Mouse (Mus musculus): ENCODE data around the gene Pnrc2. TPM values are rescaled to one million over a fixed set of nuclear protein-coding genes. Genes with fewer than 3 reads are reported as not detected.

Pnrc2 gene
- total and polyA plus RNA-seq, 3 experiments, result 7.9 to 264 (median 197) TPM

DNA sequence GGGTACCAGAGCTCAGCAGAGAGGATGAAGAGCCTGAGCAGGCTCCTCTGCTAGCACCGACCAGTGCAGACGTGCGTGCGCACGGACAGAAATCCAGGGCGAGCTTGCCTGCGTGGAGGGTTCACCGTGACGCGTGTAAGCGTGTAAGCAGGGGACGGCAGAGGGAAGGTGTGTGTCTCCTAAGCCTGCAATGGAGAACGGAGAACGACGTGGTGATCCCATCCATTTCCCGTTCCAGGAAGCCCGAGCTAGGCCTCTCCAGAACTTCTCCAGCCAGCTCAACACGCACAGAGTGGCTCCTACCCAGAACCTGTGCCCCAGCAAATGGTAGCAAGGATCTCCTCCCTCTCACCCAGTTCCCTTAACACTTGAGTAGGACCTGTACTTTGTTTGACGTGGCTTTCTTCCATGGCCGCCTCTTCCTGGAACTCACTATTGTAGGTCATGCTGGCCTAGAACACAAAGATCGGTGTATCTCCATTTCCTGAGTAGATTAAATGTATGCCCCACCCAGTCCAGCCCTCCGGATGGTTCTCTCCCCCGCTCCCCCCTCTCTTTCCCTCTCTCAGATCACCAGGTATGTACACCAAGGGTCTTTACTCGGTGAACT is 14.9 kb upstream of the Pnrc2 start:
- DNase-seq (ENCODE audit: low spot score), result no peak

DNA sequence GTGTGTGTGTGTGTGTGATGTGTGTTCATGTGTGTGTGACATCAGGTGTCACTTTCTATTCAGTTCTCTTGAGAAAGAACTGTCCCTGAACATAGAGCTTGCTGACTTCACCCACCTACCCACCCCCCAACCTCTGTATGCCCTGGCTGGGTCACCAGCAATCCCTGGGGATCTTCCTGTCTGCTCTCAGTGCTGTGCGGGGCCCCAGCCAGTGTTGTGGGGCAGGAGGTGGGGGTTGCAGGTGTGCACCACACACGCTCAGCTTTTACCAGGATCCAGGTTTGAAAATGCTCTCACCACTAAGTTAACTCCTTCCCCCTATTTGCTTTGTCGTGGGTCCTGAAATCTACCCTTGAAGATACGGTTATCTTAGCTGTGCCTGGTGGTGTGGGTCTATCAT is 12.5 kb upstream of the Pnrc2 start:
- no peaks in the 10 kb centered on the region; the same call in 1 of the 2 replicates for H3K9me3 ChIP-seq (replicated peaks)
- TF ChIP-seq GATA1 (IDR thresholded peaks at IDR 0.05; ENCODE audit: borderline replicate concordance, low read length) (no peak), TAL1 (conservative IDR thresholded peaks at IDR 0.05; ENCODE audit: low read depth, low read length) (no peak), GATA2 (IDR thresholded peaks at IDR 0.05; ENCODE audit: borderline replicate concordance, low read depth, low read length) (no peak), CTCF (IDR thresholded peaks at IDR 0.05; ENCODE audit: low read depth, low read length) (no peak), POLR2AphosphoS5 (IDR thresholded peaks at IDR 0.05; ENCODE audit: insufficient replicate concordance, low read depth, low read length) (no peak)
- peaks cover 47% of the 10 kb centered on the region for H3K27me3 ChIP-seq (ENCODE audit: insufficient read depth, low read length)
- H3K4me3 ChIP-seq (ENCODE audit: low read depth, low read length), result no peak overlapping the region
- H3K4me1 ChIP-seq (ENCODE audit: insufficient read depth, low read depth, low read length), result peaks cover 28% of the 10 kb centered on the region
- ATAC-seq (ENCODE audit: extremely low read depth, insufficient number of reproducible peaks, low FRiP score, poor library complexity, severe bottlenecking) (no peak), DNase-seq (ENCODE audit: low spot score) (no peak)
- no peaks in the 10 kb centered on the region for H3K36me3 ChIP-seq (replicated peaks)

More for the DNA sequence above, 14.9 kb upstream of the Pnrc2 start:
- TF ChIP-seq GATA1 (IDR thresholded peaks at IDR 0.05; ENCODE audit: borderline replicate concordance, low read length) (no peak), TAL1 (conservative IDR thresholded peaks at IDR 0.05; ENCODE audit: low read depth, low read length) (no peak), POLR2AphosphoS5 (IDR thresholded peaks at IDR 0.05; ENCODE audit: insufficient replicate concordance, low read depth, low read length) (no peak), GATA2 (IDR thresholded peaks at IDR 0.05; ENCODE audit: borderline replicate concordance, low read depth, low read length) (no peak), CTCF (IDR thresholded peaks at IDR 0.05; ENCODE audit: low read depth, low read length) (no peak)
- peaks cover 41% of the 10 kb centered on the region for H3K4me1 ChIP-seq (ENCODE audit: insufficient read depth, low read depth, low read length)
- H3K4me3 ChIP-seq (ENCODE audit: low read depth, low read length), result no peak overlapping the region
- no peaks in the 10 kb centered on the region for H3K36me3 ChIP-seq (replicated peaks)
- no peak for ATAC-seq (ENCODE audit: extremely low read depth, insufficient number of reproducible peaks, low FRiP score, poor library complexity, severe bottlenecking)
- H3K27me3 ChIP-seq (ENCODE audit: insufficient read depth, low read length), result peaks cover 26% of the 10 kb centered on the region
- H3K9me3 ChIP-seq (replicated peaks), result peaks cover 2% of the 10 kb centered on the region; the same call in 1 of the 2 replicates

DNA sequence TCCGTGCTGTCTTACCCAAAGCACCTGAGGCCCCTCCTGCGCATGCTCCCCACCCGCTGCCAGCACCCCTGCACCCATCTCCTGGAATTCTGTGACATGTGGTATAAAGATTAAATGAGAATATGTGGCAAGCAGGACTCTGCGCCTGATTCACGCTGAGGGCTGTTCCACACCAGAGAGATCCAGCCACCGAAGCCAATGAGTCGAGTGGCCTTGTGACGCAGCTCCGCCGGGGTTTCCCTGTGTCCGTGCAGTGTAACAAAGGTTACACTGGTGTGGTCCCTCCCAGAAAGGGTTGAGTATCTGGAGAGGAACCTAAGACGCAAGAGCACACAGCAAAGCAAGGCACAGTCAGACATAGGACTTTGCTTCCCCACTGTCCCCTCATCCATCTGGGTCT is 12.0 kb upstream of the Pnrc2 start:
- H3K9me3 ChIP-seq (replicated peaks), result no peaks in the 10 kb centered on the region; the same call in 1 of the 2 replicates
- TF ChIP-seq TAL1 (conservative IDR thresholded peaks at IDR 0.05; ENCODE audit: low read depth, low read length) (no peak), GATA1 (IDR thresholded peaks at IDR 0.05; ENCODE audit: borderline replicate concordance, low read length) (no peak), CTCF (IDR thresholded peaks at IDR 0.05; ENCODE audit: low read depth, low read length) (no peak), POLR2AphosphoS5 (IDR thresholded peaks at IDR 0.05; ENCODE audit: insufficient replicate concordance, low read depth, low read length) (no peak), GATA2 (IDR thresholded peaks at IDR 0.05; ENCODE audit: borderline replicate concordance, low read depth, low read length) (no peak)
- H3K4me3 ChIP-seq (ENCODE audit: low read depth, low read length), result no peak overlapping the region
- H3K36me3 ChIP-seq (replicated peaks), result no peaks in the 10 kb centered on the region
- peaks cover 25% of the 10 kb centered on the region for H3K4me1 ChIP-seq (ENCODE audit: insufficient read depth, low read depth, low read length)
- ATAC-seq (ENCODE audit: extremely low read depth, insufficient number of reproducible peaks, low FRiP score, poor library complexity, severe bottlenecking) (no peak), DNase-seq (ENCODE audit: low spot score) (no peak)
- peaks cover 47% of the 10 kb centered on the region for H3K27me3 ChIP-seq (ENCODE audit: insufficient read depth, low read length)

DNA sequence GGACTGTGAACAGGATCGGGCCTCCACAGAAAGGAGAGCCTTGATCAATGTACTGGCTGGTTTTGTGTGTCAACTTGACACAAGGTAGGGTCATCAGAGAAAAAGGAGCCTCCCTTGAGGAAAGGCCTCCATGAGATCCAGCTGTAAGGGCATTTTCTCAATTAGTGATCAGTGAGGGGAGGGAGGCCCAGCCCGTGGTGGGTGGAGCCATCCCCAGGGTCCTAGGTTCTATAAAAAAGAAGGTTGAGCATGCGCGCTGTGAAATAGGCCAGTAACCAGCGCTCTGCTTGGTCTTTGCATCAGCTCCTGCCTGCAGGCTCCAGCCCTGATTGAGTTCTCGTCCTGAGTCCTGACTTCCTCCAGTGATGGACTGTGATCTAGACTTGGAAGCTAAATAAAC is 10.9 kb upstream of the Pnrc2 start:
- no peak overlapping the region for H3K4me3 ChIP-seq (ENCODE audit: low read depth, low read length)

DNA sequence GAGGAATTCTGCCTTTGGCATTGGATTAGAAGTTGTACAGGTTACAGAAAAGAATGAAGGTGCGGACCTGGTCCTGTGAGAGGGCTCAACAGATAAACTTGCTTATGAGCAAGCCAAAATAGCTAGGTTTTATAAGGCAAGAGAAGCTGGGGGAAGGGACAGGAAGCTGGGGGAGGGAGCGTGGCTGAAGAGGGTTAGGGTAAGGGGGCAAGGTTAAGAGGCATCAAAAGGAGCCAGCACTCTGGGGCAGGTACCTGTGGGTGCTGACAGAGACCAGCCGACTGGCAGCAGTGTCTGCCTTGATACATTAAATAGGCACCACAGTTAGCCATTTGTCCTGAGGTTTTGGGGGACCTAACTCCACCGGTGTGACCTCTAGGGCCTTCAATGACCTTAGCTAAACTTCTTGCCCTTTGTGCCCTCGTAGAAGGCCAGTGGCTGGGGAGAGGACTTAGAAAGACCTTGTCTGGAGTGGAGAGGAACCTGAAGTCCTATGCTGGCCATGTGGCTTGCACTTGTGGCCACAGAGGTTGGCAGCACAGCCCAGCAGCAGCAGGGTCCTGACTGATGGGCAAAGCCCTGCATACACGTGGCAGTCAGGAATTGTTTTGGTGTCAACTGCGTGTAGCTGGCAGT is 10.3 kb upstream of the Pnrc2 start:
- peaks cover 54% of the 10 kb centered on the region for H3K27me3 ChIP-seq (ENCODE audit: insufficient read depth, low read length)
- TF ChIP-seq GATA1 (IDR thresholded peaks at IDR 0.05; ENCODE audit: borderline replicate concordance, low read length) (no peak), TAL1 (conservative IDR thresholded peaks at IDR 0.05; ENCODE audit: low read depth, low read length) (no peak), CTCF (IDR thresholded peaks at IDR 0.05; ENCODE audit: low read depth, low read length) (no peak), GATA2 (IDR thresholded peaks at IDR 0.05; ENCODE audit: borderline replicate concordance, low read depth, low read length) (no peak), POLR2AphosphoS5 (IDR thresholded peaks at IDR 0.05; ENCODE audit: insufficient replicate concordance, low read depth, low read length) (no peak)
- H3K4me1 ChIP-seq (ENCODE audit: insufficient read depth, low read depth, low read length), result peaks cover 28% of the 10 kb centered on the region
- ATAC-seq (ENCODE audit: extremely low read depth, insufficient number of reproducible peaks, low FRiP score, poor library complexity, severe bottlenecking), result no peak
- DNase-seq (ENCODE audit: low spot score), result no peak
- H3K36me3 ChIP-seq (replicated peaks), result no peaks in the 10 kb centered on the region
- no peaks in the 10 kb centered on the region; the same call in 1 of the 2 replicates for H3K9me3 ChIP-seq (replicated peaks)
- no peak overlapping the region for H3K4me3 ChIP-seq (ENCODE audit: low read depth, low read length)

More for the DNA sequence above, 10.9 kb upstream of the Pnrc2 start:
- TF ChIP-seq POLR2AphosphoS5 (IDR thresholded peaks at IDR 0.05; ENCODE audit: insufficient replicate concordance, low read depth, low read length) (no peak), CTCF (IDR thresholded peaks at IDR 0.05; ENCODE audit: low read depth, low read length) (no peak), GATA2 (IDR thresholded peaks at IDR 0.05; ENCODE audit: borderline replicate concordance, low read depth, low read length) (no peak), TAL1 (conservative IDR thresholded peaks at IDR 0.05; ENCODE audit: low read depth, low read length) (no peak), GATA1 (IDR thresholded peaks at IDR 0.05; ENCODE audit: borderline replicate concordance, low read length) (no peak)
- ATAC-seq (ENCODE audit: extremely low read depth, insufficient number of reproducible peaks, low FRiP score, poor library complexity, severe bottlenecking) (no peak), DNase-seq (ENCODE audit: low spot score) (no peak)
- Histone ChIP-seq H3K27me3 (ENCODE audit: insufficient read depth, low read length) (peaks cover 54% of the 10 kb centered on the region), H3K9me3 (replicated peaks) (no peaks in the 10 kb centered on the region; the same call in 1 of the 2 replicates), H3K36me3 (replicated peaks) (no peaks in the 10 kb centered on the region), H3K4me1 (ENCODE audit: insufficient read depth, low read depth, low read length) (peaks cover 28% of the 10 kb centered on the region)

DNA sequence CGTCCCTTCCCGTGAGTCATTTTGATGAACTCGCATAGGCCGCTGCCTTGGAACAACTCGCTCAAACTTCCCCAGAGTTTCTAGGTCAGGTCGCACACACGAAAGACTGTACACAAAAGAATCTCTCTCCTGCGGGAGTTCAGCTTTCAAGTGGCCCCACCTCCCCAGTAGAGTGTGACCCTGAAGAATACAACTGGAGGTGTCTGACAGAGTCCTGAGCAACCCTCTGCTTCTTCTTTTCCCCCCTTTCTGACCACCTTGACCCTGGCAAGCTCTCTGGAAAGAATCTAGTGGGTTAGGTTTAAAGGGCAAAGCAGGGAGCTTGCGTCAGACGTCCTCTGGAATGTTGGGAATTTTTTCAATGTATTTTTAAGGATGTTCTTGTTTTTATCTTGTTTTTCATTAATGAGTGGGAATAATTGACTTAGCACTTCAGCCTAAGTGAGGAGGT is 9.8 kb upstream of the Pnrc2 start:
- no peak overlapping the region for H3K4me3 ChIP-seq (ENCODE audit: low read depth, low read length)
- no peak for ATAC-seq (ENCODE audit: extremely low read depth, insufficient number of reproducible peaks, low FRiP score, poor library complexity, severe bottlenecking)
- peaks cover 53% of the 10 kb centered on the region for H3K27me3 ChIP-seq (ENCODE audit: insufficient read depth, low read length)
- H3K36me3 ChIP-seq (replicated peaks), result no peaks in the 10 kb centered on the region
- no peak for TF ChIP-seq GATA2 (IDR thresholded peaks at IDR 0.05; ENCODE audit: borderline replicate concordance, low read depth, low read length)
- no peak for TF ChIP-seq CTCF (IDR thresholded peaks at IDR 0.05; ENCODE audit: low read depth, low read length)
- TF ChIP-seq GATA1 (IDR thresholded peaks at IDR 0.05; ENCODE audit: borderline replicate concordance, low read length), result no peak
- no peak for TF ChIP-seq TAL1 (conservative IDR thresholded peaks at IDR 0.05; ENCODE audit: low read depth, low read length)
- no peak for TF ChIP-seq POLR2AphosphoS5 (IDR thresholded peaks at IDR 0.05; ENCODE audit: insufficient replicate concordance, low read depth, low read length)
- no peaks in the 10 kb centered on the region; the same call in 1 of the 2 replicates for H3K9me3 ChIP-seq (replicated peaks)
- peaks cover 22% of the 10 kb centered on the region for H3K4me1 ChIP-seq (ENCODE audit: insufficient read depth, low read depth, low read length)
- DNase-seq (ENCODE audit: low spot score), result no peak
